Mouse (Mus musculus) liver, embryonic 16.5 days (tissue): ENCODE data around the gene Sipa1. TPM values are rescaled to one million over a fixed set of nuclear protein-coding genes. Genes with fewer than 3 reads are reported as not detected.
A peak's percentile ranks its signal among the peaks of the same experiment; 100 is the strongest.

Experiments
- ATAC-seq: fragments of 200-750 bp; cut with Nextera tagmentation; 2 replicates; pipeline ENCODE4 v1.8.0; 2017; ENCODE audit warnings: low read depth, mild to moderate bottlenecking, moderate number of reproducible peaks, moderate library complexity
- H3K27ac ChIP-seq: fragments of 300-500 bp; sonication (generic); 2 replicates; pipeline ENCODE4 v1.5.1; 2014; ENCODE audit warnings: mild to moderate bottlenecking, low read length
- H3K27me3 ChIP-seq: fragments of 300-500 bp; sonication (generic); 2 replicates; pipeline ENCODE4 v1.6.1; 2014; ENCODE audit warnings: low read depth, low read length, mixed read lengths; ENCODE audit not compliant: control insufficient read depth, insufficient read depth
- H3K36me3 ChIP-seq: fragments of 300-500 bp; sonication (generic); 2 replicates; pipeline ENCODE4 v1.6.1; 2014; ENCODE audit warnings: mild to moderate bottlenecking; ENCODE audit not compliant: control insufficient read depth, insufficient read depth
- H3K4me1 ChIP-seq: fragments of 300-500 bp; sonication (generic); 2 replicates; pipeline ENCODE4 v1.6.1; 2014; ENCODE audit warnings: low read depth, low read length, mixed read lengths; ENCODE audit not compliant: control insufficient read depth
- H3K4me2 ChIP-seq: fragments of 300-500 bp; sonication (generic); 2 replicates; pipeline ENCODE4 v1.6.1; 2014; ENCODE audit warnings: low read depth, low read length, mixed read lengths
- H3K4me3 ChIP-seq: fragments of 300-500 bp; sonication (generic); 2 replicates; pipeline ENCODE4 v1.5.1; 2014; ENCODE audit warnings: low read depth, mild to moderate bottlenecking, low read length
- H3K9ac ChIP-seq: fragments of 300-500 bp; sonication (generic); 2 replicates; pipeline ENCODE4 v1.6.1; 2014; ENCODE audit warnings: low read depth, low read length
- H3K9me3 ChIP-seq: fragments of 300-500 bp; sonication (generic); replicated peaks from 2 replicates; pipeline ENCODE4 v1.6.1; 2016; ENCODE audit warnings: low read length; ENCODE audit not compliant: control insufficient read depth
- WGBS: fragments of 180-500 bp; shearing (Covaris S2); extraction: QIAGEN DNeasy Blood & Tissue Kit; methylation state at CpG from one replicate; pipeline ENCODE4 v1.1.7; 2014; ENCODE audit not compliant: insufficient replicate concordance; 5-methylcytosine and 5-hydroxymethylcytosine counted together
- polyA plus RNA-seq: library from polyadenylated mRNA; unstranded; fragments of >200 nt; fragmentation: Nextera tagmentation; extraction: Ambion mirVana; gene quantifications from 2 replicates; pipeline ENCODE4 v1.2.1, GENCODE M21; 2015

The Sipa1 gene
- polyA plus RNA-seq, 1 experiment from 2014 or later = 22.3 TPM

GRCm38 (mm10) chr19:5695849-5696462 lies 32.4 kb upstream of the Sipa1 start:
- H3K27me3 ChIP-seq = no peaks in the 10 kb centered on the region
- peaks cover 28% of the 10 kb centered on the region for H3K4me1 ChIP-seq
- WGBS = 79% methylated on average over 41 of the region's 41 CpGs
- no peak for ATAC-seq
- H3K9me3 ChIP-seq = no peaks in the 10 kb centered on the region
- H3K27ac ChIP-seq = no peak overlapping the region
- H3K4me3 ChIP-seq = no peak overlapping the region
- H3K9ac ChIP-seq = no peak overlapping the region
- peaks cover 53% of the 10 kb centered on the region for H3K36me3 ChIP-seq
- H3K4me2 ChIP-seq = no peak overlapping the region

- no peak overlapping the region for H3K4me3 ChIP-seq
- no peak for ATAC-seq
- H3K27me3 ChIP-seq = no peaks in the 10 kb centered on the region
- peaks cover 40% of the 10 kb centered on the region for H3K4me1 ChIP-seq
- H3K9ac ChIP-seq = no peak overlapping the region
- no peak overlapping the region for H3K27ac ChIP-seq
- H3K36me3 ChIP-seq = peaks cover 38% of the 10 kb centered on the region
- WGBS = 81% methylated on average over 6 of the region's 6 CpGs
- no peak overlapping the region for H3K4me2 ChIP-seq
- no peaks in the 10 kb centered on the region for H3K9me3 ChIP-seq
Observed at GRCm38 (mm10) chr19:5693801-5694200, 30.3 kb upstream of the Sipa1 start.

- Histone ChIP-seq H3K9ac (peak overlapping the region; percentile 99), H3K4me1 (peaks cover 42% of the 10 kb centered on the region), H3K4me2 (peak overlapping the region; percentile 100), H3K27me3 (no peaks in the 10 kb centered on the region), H3K9me3 (no peaks in the 10 kb centered on the region), H3K36me3 (peaks cover 30% of the 10 kb centered on the region), H3K4me3 (peak overlapping the region; percentile 95), H3K27ac (peak overlapping the region; percentile 76)
- ATAC-seq = no peak
- 54% methylated on average over 10 of the region's 10 CpGs for WGBS
Observed at GRCm38 (mm10) chr19:5692913-5693396, 29.4 kb upstream of the Sipa1 start.

GRCm38 (mm10) chr19:5692086-5692912 lies 28.8 kb upstream of the Sipa1 start:
- no peaks in the 10 kb centered on the region for H3K9me3 ChIP-seq
- peaks cover 23% of the 10 kb centered on the region for H3K36me3 ChIP-seq
- peak overlapping the region; percentile 76 for H3K27ac ChIP-seq
- ATAC-seq = no peak
- H3K4me3 ChIP-seq = peak overlapping the region; percentile 95
- no peaks in the 10 kb centered on the region for H3K27me3 ChIP-seq
- WGBS = 45% methylated on average over 10 of the region's 10 CpGs
- peak overlapping the region; percentile 100 for H3K4me2 ChIP-seq
- H3K4me1 ChIP-seq = peaks cover 48% of the 10 kb centered on the region
- peak overlapping the region; percentile 99 for H3K9ac ChIP-seq

GRCm38 (mm10) chr19:5691601-5692000 lies 28.1 kb upstream of the Sipa1 start:
- Histone ChIP-seq H3K27ac (peak overlapping the region; percentile 76), H3K4me3 (peak overlapping the region; percentile 95), H3K4me1 (peaks cover 53% of the 10 kb centered on the region), H3K4me2 (peak overlapping the region; percentile 100), H3K9ac (peak overlapping the region; percentile 99), H3K36me3 (peaks cover 18% of the 10 kb centered on the region), H3K9me3 (no peaks in the 10 kb centered on the region), H3K27me3 (no peaks in the 10 kb centered on the region)
- WGBS = 58% methylated on average over 5 of the region's 5 CpGs
- no peak for ATAC-seq

- H3K27ac ChIP-seq = peak overlapping the region; percentile 97
- peaks cover 16% of the 10 kb centered on the region for H3K36me3 ChIP-seq
- no peaks in the 10 kb centered on the region for H3K9me3 ChIP-seq
- ATAC-seq = no peak
- peak overlapping the region; percentile 95 for H3K4me3 ChIP-seq
- H3K27me3 ChIP-seq = no peaks in the 10 kb centered on the region
- 45% methylated on average over 15 of the region's 15 CpGs for WGBS
- peak overlapping the region; percentile 100 for H3K4me2 ChIP-seq
- H3K4me1 ChIP-seq = peaks cover 64% of the 10 kb centered on the region
- peak overlapping the region; percentile 99 for H3K9ac ChIP-seq
Observed at GRCm38 (mm10) chr19:5690343-5690735, 26.8 kb upstream of the Sipa1 start.

- Histone ChIP-seq H3K27ac (peak overlapping the region; percentile 97), H3K4me2 (peak overlapping the region; percentile 100), H3K9me3 (no peaks in the 10 kb centered on the region), H3K4me3 (peak overlapping the region; percentile 95), H3K9ac (peak overlapping the region; percentile 99), H3K27me3 (no peaks in the 10 kb centered on the region), H3K4me1 (peaks cover 64% of the 10 kb centered on the region), H3K36me3 (peaks cover 16% of the 10 kb centered on the region)
- 3% methylated on average over 42 of the region's 42 CpGs for WGBS
- ATAC-seq = peak; percentile 72
Observed at GRCm38 (mm10) chr19:5689565-5690342, 26.2 kb upstream of the Sipa1 start.

- no peaks in the 10 kb centered on the region for H3K9me3 ChIP-seq
- peak overlapping the region; percentile 97 for H3K27ac ChIP-seq
- WGBS = under 1% methylated on average over 7 of the region's 7 CpGs
- H3K36me3 ChIP-seq = peaks cover 21% of the 10 kb centered on the region
- no peak for ATAC-seq
- peak overlapping the region; percentile 100 for H3K4me2 ChIP-seq
- H3K4me1 ChIP-seq = peaks cover 64% of the 10 kb centered on the region
- H3K4me3 ChIP-seq = peak overlapping the region; percentile 95
- H3K9ac ChIP-seq = peak overlapping the region; percentile 99
- H3K27me3 ChIP-seq = no peaks in the 10 kb centered on the region
Observed at GRCm38 (mm10) chr19:5689088-5689428, 25.6 kb upstream of the Sipa1 start.
